Mouse (Mus musculus) MEL (cell line): ENCODE data around the gene Rtn4rl1. TPM values are rescaled to one million over a fixed set of nuclear protein-coding genes. Genes with fewer than 3 reads are reported as not detected.
A peak's percentile ranks its signal among the peaks of the same experiment; 100 is the strongest.

Source experiments
- DNase-seq: peaks from one replicate; pipeline ENCODE4 v3.0.0; 2011; ENCODE audit warnings: low read depth, low spot score
- H3K27ac ChIP-seq: 2 replicates; pipeline ENCODE4 v1.5.1; 2012; ENCODE audit warnings: low read depth, mild to moderate bottlenecking, control low read depth, low read length, moderate library complexity; ENCODE audit not compliant: control insufficient read depth
- H3K27me3 ChIP-seq, 2 experiments: fragments of 150-350 bp in 1 of 2; sonication (generic) in 1 of 2; 2 replicates each; pipeline ENCODE4 v1.6.1; 2012; ENCODE audit warnings: low read length in 2 of 2, mild to moderate bottlenecking in 2 of 2, improper control_type of control experiment in 1 of 2, moderate library complexity in 1 of 2; ENCODE audit not compliant: insufficient read depth in 2 of 2, control insufficient read depth in 1 of 2
- H3K36me3 ChIP-seq, 2 experiments: 2 replicates each; pipeline ENCODE4 v1.6.1; 2012 to 2014; ENCODE audit warnings: low read length in 2 of 2, improper control_type of control experiment in 1 of 2, inconsistent platforms in 1 of 2, mild to moderate bottlenecking in 1 of 2; ENCODE audit not compliant: insufficient read depth in 2 of 2, control insufficient read depth in 1 of 2
- H3K4me1 ChIP-seq, 2 experiments: fragments of 150-350 bp in 1 of 2; sonication (generic) in 1 of 2; 2 replicates each; pipeline ENCODE4 v1.6.1; 2012; ENCODE audit warnings: low read length in 2 of 2, improper control_type of control experiment in 1 of 2, mild to moderate bottlenecking in 1 of 2; ENCODE audit not compliant: insufficient read depth in 2 of 2, control insufficient read depth in 1 of 2
- H3K4me3 ChIP-seq, 2 experiments: fragments of 150-350 bp in 1 of 2; sonication (generic) in 1 of 2; 2 replicates each; pipeline ENCODE4 v1.5.1; 2012; ENCODE audit warnings: low read depth in 2 of 2, low read length in 2 of 2, mild to moderate bottlenecking in 2 of 2, moderate library complexity in 2 of 2, control low read depth in 1 of 2, improper control_type of control experiment in 1 of 2; ENCODE audit not compliant: control insufficient read depth in 1 of 2, insufficient read depth in 1 of 2
- H3K79me2 ChIP-seq: 2 replicates; pipeline ENCODE4 v1.6.1; 2012; ENCODE audit warnings: mild to moderate bottlenecking, low read length, moderate library complexity; ENCODE audit not compliant: control insufficient read depth, poor library complexity, insufficient read depth
- H3K9ac ChIP-seq: 2 replicates; pipeline ENCODE4 v1.6.1; 2012; ENCODE audit warnings: low read depth, mild to moderate bottlenecking, control low read depth, low read length, moderate library complexity; ENCODE audit not compliant: control insufficient read depth, poor library complexity, severe bottlenecking
- H3K9me3 ChIP-seq: fragments of 150-350 bp; sonication (generic); replicated peaks from 2 replicates; pipeline ENCODE4 v1.6.1; 2012; ENCODE audit warnings: mild to moderate bottlenecking, low read length, improper control_type of control experiment, moderate library complexity; ENCODE audit not compliant: insufficient read depth
- CHD1 ChIP-seq: IDR thresholded peaks from 2 replicates; pipeline ENCODE4 v1.6.1; 2012; ENCODE audit warnings: low read depth, mild to moderate bottlenecking, inconsistent platforms, low read length, improper control_type of control experiment
- CHD2 ChIP-seq: IDR thresholded peaks from 2 replicates; pipeline ENCODE4 v1.6.1; 2011; ENCODE audit warnings: low read length, improper control_type of control experiment
- CTCF ChIP-seq, 3 experiments: IDR thresholded peaks in 2 of 3; conservative IDR thresholded peaks in 1 of 3; 2 replicates each; pipeline ENCODE4 v1.5.1; 2011 to 2012; ENCODE audit warnings: low read length in 3 of 3, low read depth in 2 of 3, mild to moderate bottlenecking in 2 of 3, improper control_type of control experiment in 1 of 3, inconsistent platforms in 1 of 3, mixed read lengths in 1 of 3, moderate library complexity in 1 of 3; ENCODE audit not compliant: control insufficient read depth in 1 of 3, insufficient read depth in 1 of 3, poor library complexity in 1 of 3, severe bottlenecking in 1 of 3
- E2F4 ChIP-seq: IDR thresholded peaks from 2 replicates; pipeline ENCODE4 v1.6.1; 2011; ENCODE audit warnings: low read depth, low read length, improper control_type of control experiment, borderline replicate concordance
- EP300 ChIP-seq, 2 experiments: IDR thresholded peaks; 2 replicates each; pipeline ENCODE4 v1.6.1; 2011; ENCODE audit warnings: improper control_type of control experiment in 2 of 2, low read length in 2 of 2, low read depth in 1 of 2, mild to moderate bottlenecking in 1 of 2
- ETS1 ChIP-seq: IDR thresholded peaks from 2 replicates; pipeline ENCODE4 v1.6.1; 2012; ENCODE audit warnings: low read depth, mild to moderate bottlenecking, inconsistent platforms, low read length, improper control_type of control experiment, moderate library complexity
- GATA1 ChIP-seq: IDR thresholded peaks from 2 replicates; pipeline ENCODE4 v1.6.1; 2011; ENCODE audit warnings: low read depth, low read length, improper control_type of control experiment
- JUND ChIP-seq: IDR thresholded peaks from 2 replicates; pipeline ENCODE4 v1.6.1; 2011; ENCODE audit warnings: low read depth, mild to moderate bottlenecking, improper control_type of control experiment, low read length
- KAT2A ChIP-seq: conservative IDR thresholded peaks from 2 replicates; pipeline ENCODE4 v1.6.1; 2012; ENCODE audit warnings: low read depth, low read length, improper control_type of control experiment, inconsistent platforms
- MAFK ChIP-seq: IDR thresholded peaks from 2 replicates; pipeline ENCODE4 v1.6.1; 2011; ENCODE audit warnings: low read depth, mild to moderate bottlenecking, low read length, improper control_type of control experiment, borderline replicate concordance
- MAX ChIP-seq: IDR thresholded peaks from 2 replicates; pipeline ENCODE4 v1.6.1; 2011; ENCODE audit warnings: low read length, improper control_type of control experiment
- MAZ ChIP-seq: IDR thresholded peaks from 2 replicates; pipeline ENCODE4 v1.6.1; 2012; ENCODE audit warnings: low read depth, mild to moderate bottlenecking, inconsistent platforms, low read length, improper control_type of control experiment
- MEF2A ChIP-seq: IDR thresholded peaks from 2 replicates; pipeline ENCODE4 v1.6.1; 2014; ENCODE audit warnings: low read depth, mild to moderate bottlenecking, inconsistent platforms, low read length, improper control_type of control experiment; ENCODE audit not compliant: poor library complexity, insufficient replicate concordance, severe bottlenecking; ENCODE audit errors: extremely low read depth
- MYC ChIP-seq: IDR thresholded peaks from 2 replicates; pipeline ENCODE4 v1.6.1; 2011; ENCODE audit warnings: low read depth, mild to moderate bottlenecking, low read length, improper control_type of control experiment, moderate library complexity
- NELFE ChIP-seq: IDR thresholded peaks from 2 replicates; pipeline ENCODE4 v1.6.1; 2011; ENCODE audit warnings: low read depth, low read length, improper control_type of control experiment
- NRF1 ChIP-seq: IDR thresholded peaks from 2 replicates; pipeline ENCODE4 v1.6.1; 2014; ENCODE audit warnings: low read depth, mild to moderate bottlenecking, inconsistent platforms, low read length, improper control_type of control experiment, moderate library complexity; ENCODE audit not compliant: poor library complexity, insufficient read depth, severe bottlenecking
- POLR2A ChIP-seq, 2 experiments: IDR thresholded peaks; 2 replicates each; pipeline ENCODE4 v1.6.1; 2011 to 2012; ENCODE audit warnings: low read length in 2 of 2, mild to moderate bottlenecking in 2 of 2, control low read depth in 1 of 2, improper control_type of control experiment in 1 of 2, low read depth in 1 of 2, moderate library complexity in 1 of 2; ENCODE audit not compliant: control insufficient read depth in 1 of 2, insufficient read depth in 1 of 2, poor library complexity in 1 of 2
- POLR2AphosphoS2 ChIP-seq: IDR thresholded peaks from 2 replicates; pipeline ENCODE4 v1.6.1; 2011; ENCODE audit warnings: low read length, improper control_type of control experiment
- POLR2AphosphoS5 ChIP-seq: IDR thresholded peaks from 2 replicates; pipeline ENCODE4 v1.6.1; 2012; ENCODE audit warnings: low read depth, borderline replicate concordance, mild to moderate bottlenecking, inconsistent platforms, low read length, moderate library complexity, mixed read lengths
- RAD21 ChIP-seq: IDR thresholded peaks from 2 replicates; pipeline ENCODE4 v1.6.1; 2011; ENCODE audit warnings: mild to moderate bottlenecking, low read depth, low read length, improper control_type of control experiment
- SIN3A ChIP-seq: IDR thresholded peaks from 2 replicates; pipeline ENCODE4 v1.6.1; 2012; ENCODE audit warnings: low read length, improper control_type of control experiment, inconsistent platforms
- SMC3 ChIP-seq: IDR thresholded peaks from 2 replicates; pipeline ENCODE4 v1.6.1; 2011; ENCODE audit warnings: low read depth, low read length, improper control_type of control experiment
- TAL1 ChIP-seq: IDR thresholded peaks from 2 replicates; pipeline ENCODE4 v1.6.1; 2012; ENCODE audit warnings: mild to moderate bottlenecking, inconsistent platforms, low read length, moderate library complexity, mixed read lengths
- TBP ChIP-seq: IDR thresholded peaks from 2 replicates; pipeline ENCODE4 v1.8.0; 2011; ENCODE audit warnings: low read depth, low read length, improper control_type of control experiment
- TCF12 ChIP-seq: IDR thresholded peaks from 2 replicates; pipeline ENCODE4 v1.6.1; 2014; ENCODE audit warnings: low read depth, mild to moderate bottlenecking, inconsistent platforms, low read length, improper control_type of control experiment, moderate library complexity
- UBTF ChIP-seq: IDR thresholded peaks from 2 replicates; pipeline ENCODE4 v1.6.1; 2012; ENCODE audit warnings: low read depth, mild to moderate bottlenecking, inconsistent platforms, low read length, improper control_type of control experiment, moderate library complexity, borderline replicate concordance; ENCODE audit not compliant: insufficient read depth
- USF1 ChIP-seq: IDR thresholded peaks from 2 replicates; pipeline ENCODE4 v1.6.1; 2014; ENCODE audit warnings: low read depth, mild to moderate bottlenecking, inconsistent platforms, low read length, improper control_type of control experiment, moderate library complexity
- USF2 ChIP-seq, 2 experiments: IDR thresholded peaks; 2 replicates each; pipeline ENCODE4 v1.6.1; 2011 to 2012; ENCODE audit warnings: improper control_type of control experiment in 2 of 2, low read length in 2 of 2, borderline replicate concordance in 1 of 2, inconsistent platforms in 1 of 2, low read depth in 1 of 2, mild to moderate bottlenecking in 1 of 2; ENCODE audit not compliant: insufficient read depth in 1 of 2
- ZC3H11A ChIP-seq: IDR thresholded peaks from 2 replicates; pipeline ENCODE4 v1.6.1; 2012; ENCODE audit warnings: low read depth, mild to moderate bottlenecking, inconsistent platforms, low read length, improper control_type of control experiment
- ZKSCAN1 ChIP-seq: IDR thresholded peaks from 2 replicates; pipeline ENCODE4 v1.6.1; 2012; ENCODE audit warnings: low read depth, mild to moderate bottlenecking, inconsistent platforms, low read length, improper control_type of control experiment, moderate library complexity
- ZMIZ1 ChIP-seq: IDR thresholded peaks from 2 replicates; pipeline ENCODE4 v1.6.1; 2012; ENCODE audit warnings: low read depth, mild to moderate bottlenecking, inconsistent platforms, low read length, improper control_type of control experiment, moderate library complexity
- ZNF384 ChIP-seq: IDR thresholded peaks from 2 replicates; pipeline ENCODE4 v1.6.1; 2012; ENCODE audit warnings: low read depth, mild to moderate bottlenecking, inconsistent platforms, low read length, improper control_type of control experiment
- polyA plus RNA-seq, 2 experiments: library from polyadenylated mRNA; stranded (reverse) in 1 of 2; unstranded in 1 of 2; fragments of >175 nt in 1 of 2; fragments of >200 nt in 1 of 2; gene quantifications; 2 replicates each; pipeline versions ENCODE4 v1.2.1 to v1.2.4; 2012; ENCODE audit warnings: low replicate concordance in 2 of 2, low read depth in 1 of 2; ENCODE audit not compliant: insufficient read length in 2 of 2, insufficient read depth in 1 of 2, missing spikeins in 1 of 2
- total RNA-seq: library from RNA; depleted of rRNA; stranded (reverse); fragments of 300-350 nt; gene quantifications from 2 replicates; pipeline ENCODE4 v1.2.3, GENCODE M21; 2012

The Rtn4rl1 gene
- total and polyA plus RNA-seq, 3 experiments, result 0.35 to 2.6 TPM; not detected in 1

DNA sequence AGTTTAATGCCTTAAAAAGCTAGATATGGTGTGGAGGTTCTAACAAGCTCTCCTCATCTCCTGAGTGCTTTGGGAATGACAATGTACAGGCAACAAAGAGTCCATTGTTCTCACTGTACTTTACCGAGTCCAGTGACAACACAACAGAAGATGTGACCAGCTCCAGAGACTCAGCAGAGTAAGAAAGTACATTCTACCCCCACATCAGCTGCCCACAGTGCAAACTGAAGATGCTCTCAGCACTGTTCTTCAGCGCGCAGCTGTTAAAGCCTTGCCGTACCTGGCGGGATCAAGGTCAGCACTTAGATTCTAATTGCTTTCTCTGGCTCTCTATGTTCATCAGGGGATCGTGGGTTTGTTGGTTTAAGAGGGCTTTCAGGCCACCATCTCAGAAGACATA lies 118.2 kb downstream of the Rtn4rl1 start:
- no peak for TF ChIP-seq SMC3
- no peak overlapping the region for H3K4me3 ChIP-seq
- H3K27me3 ChIP-seq, result no peaks in the 10 kb centered on the region
- no peak overlapping the region for H3K9ac ChIP-seq
- peaks cover 25 to 37% of the 10 kb centered on the region in 2 experiments for H3K36me3 ChIP-seq
- H3K4me1 ChIP-seq, result peaks cover 11 to 22% of the 10 kb centered on the region in 2 experiments
- H3K27ac ChIP-seq, result no peak overlapping the region
- H3K79me2 ChIP-seq, result no peaks in the 10 kb centered on the region
- no peak for DNase-seq
- H3K9me3 ChIP-seq, result no peaks in the 10 kb centered on the region

DNA sequence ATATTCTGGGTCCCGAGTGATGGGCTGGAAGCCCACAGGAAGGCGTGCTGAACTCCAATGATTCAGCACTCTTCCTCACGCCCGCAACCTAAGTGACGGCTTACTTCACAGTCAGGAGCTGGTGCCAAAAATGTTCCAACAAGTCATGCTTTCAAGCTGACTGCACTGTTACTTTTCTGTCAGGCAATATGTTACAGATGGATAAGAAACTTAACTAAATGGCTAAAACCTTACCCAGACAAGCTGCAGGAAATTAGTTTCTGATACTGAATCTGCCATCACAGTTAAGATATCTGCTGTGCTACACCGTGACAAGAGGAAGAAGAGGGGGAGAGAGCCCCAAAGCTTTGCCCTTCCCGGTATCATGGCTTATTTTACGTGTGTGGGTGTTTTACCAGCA lies 120.3 kb downstream of the Rtn4rl1 start:
- peaks cover 11 to 22% of the 10 kb centered on the region in 2 experiments for H3K4me1 ChIP-seq
- no peak overlapping the region for H3K9ac ChIP-seq
- no peaks in the 10 kb centered on the region for H3K79me2 ChIP-seq
- peak overlapping the region; percentile 27 to 33 for H3K4me3 ChIP-seq
- peaks cover 25 to 30% of the 10 kb centered on the region in 2 experiments for H3K36me3 ChIP-seq
- peak; percentile 98 for DNase-seq
- H3K27me3 ChIP-seq, result no peaks in the 10 kb centered on the region
- H3K9me3 ChIP-seq, result no peaks in the 10 kb centered on the region
- peak overlapping the region; percentile 85 for H3K27ac ChIP-seq
- peak; percentile 72; the same call in 1 of the 2 replicates for TF ChIP-seq MAZ
- TF ChIP-seq ETS1, result peak; percentile 99
- TF ChIP-seq ZC3H11A, result no peak
- TF ChIP-seq MAFK, result peak; percentile 93
- TF ChIP-seq MYC, result peak; percentile 96
- TF ChIP-seq ZNF384, result no peak
- no peak; the same call in 1 of the 2 replicates for TF ChIP-seq E2F4
- no peak; a peak in 1 of 4 replicates for TF ChIP-seq POLR2A (IDR thresholded peaks at IDR 0.05; ENCODE audit: control insufficient read depth in 1 of 2, insufficient read depth in 1 of 2, low read depth in 1 of 2, low read length in 2 of 2, poor library complexity in 1 of 2)
- peak; percentile 99 for TF ChIP-seq GATA1
- no peak for TF ChIP-seq USF2 (IDR thresholded peaks at IDR 0.05; ENCODE audit: borderline replicate concordance in 1 of 2, insufficient read depth in 1 of 2, low read depth in 1 of 2, low read length in 2 of 2)
- TF ChIP-seq CTCF (IDR thresholded peaks at IDR 0.05 in 2 of 3, conservative IDR thresholded peaks at IDR 0.05 in 1 of 3; ENCODE audit: control insufficient read depth in 1 of 3, insufficient read depth in 1 of 3, low read depth in 2 of 3, low read length in 3 of 3, poor library complexity in 1 of 3, severe bottlenecking in 1 of 3), result no peak
- no peak for TF ChIP-seq UBTF
- 0 out of 2 replicates have a peak, but pooled peaks have one; percentile 64 for TF ChIP-seq MEF2A
- no peak for TF ChIP-seq CHD2
- TF ChIP-seq EP300 (IDR thresholded peaks at IDR 0.05; ENCODE audit: low read depth in 1 of 2, low read length in 2 of 2), result peak; percentile 99
- peak; percentile 99 for TF ChIP-seq TCF12
- TF ChIP-seq KAT2A, result peak; percentile 47
- TF ChIP-seq USF1, result peak; percentile 0; the same call in 1 of the 2 replicates
- no peak for TF ChIP-seq SMC3
- TF ChIP-seq ZMIZ1, result no peak
- TF ChIP-seq NELFE, result no peak; the same call in 1 of the 2 replicates
- TF ChIP-seq MAX, result peak; percentile 89
- TF ChIP-seq NRF1, result no peak
- TF ChIP-seq TAL1, result peak; percentile 98
- no peak for TF ChIP-seq RAD21
- peak; percentile 99 for TF ChIP-seq SIN3A
- peak; percentile 50; the same call in 1 of the 2 replicates for TF ChIP-seq JUND
- no peak for TF ChIP-seq ZKSCAN1
- TF ChIP-seq TBP, result peak; percentile 65; the same call in 1 of the 2 replicates
- peak; percentile 91 for TF ChIP-seq POLR2AphosphoS2
- TF ChIP-seq POLR2AphosphoS5, result no peak
- no peak for TF ChIP-seq CHD1
